8 mouse cellular contexts compared by ENCODE assay signal in the genomic region with DNA sequence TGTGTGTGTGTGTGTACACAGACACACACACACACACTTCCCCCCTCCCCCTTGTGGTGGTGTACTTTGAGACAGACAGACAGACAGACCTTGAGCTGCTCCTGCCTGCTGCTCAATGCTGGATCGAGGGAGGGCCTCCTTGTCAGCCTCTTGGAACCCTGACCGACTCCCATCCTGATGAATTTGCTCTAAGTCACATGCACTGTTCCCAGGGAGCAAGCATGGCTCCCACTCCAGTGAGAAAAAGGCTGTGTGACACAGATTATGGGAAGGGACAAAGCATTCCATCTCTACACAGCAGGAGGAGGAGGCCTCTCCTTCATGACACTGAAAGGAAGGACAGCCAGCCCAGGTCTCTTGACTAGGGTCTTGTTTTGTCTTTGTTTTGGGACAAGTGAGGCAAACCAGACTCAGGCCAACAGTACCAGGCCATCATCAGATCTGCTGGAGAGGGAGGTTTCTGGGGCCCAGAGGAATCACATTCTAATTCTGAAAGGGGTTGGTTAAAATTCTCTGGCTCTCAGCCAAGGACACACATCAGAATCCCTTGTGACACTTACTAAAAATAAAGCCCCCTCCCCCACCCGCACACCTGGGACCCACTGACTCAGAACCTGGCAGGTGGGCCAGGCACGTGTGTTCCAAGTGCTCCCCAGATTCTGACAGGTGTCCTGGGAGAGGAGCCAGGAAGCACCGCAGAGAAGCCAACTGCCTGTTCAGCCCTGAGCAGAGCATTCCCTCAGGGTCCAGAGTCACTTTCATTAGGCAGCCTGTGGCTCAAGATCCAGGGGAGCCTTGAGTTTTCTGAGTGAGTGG. TPM values are rescaled to one million over a fixed set of nuclear protein-coding genes. Genes with fewer than 3 reads are reported as not detected.
DNase-seq lines count a peak whose midpoint lies in the region; ATAC-seq and TF ChIP-seq lines count a peak whose summit lies in the region.

No protein-coding gene starts in this region.

- whole genome bisulfite sequencing in lung, embryonic 14.5 days, result 24% methylated on average over 5 of the region's 5 CpGs
- 9% methylated on average over 5 of the region's 5 CpGs for WGBS in lung, adult 2 months
- under 1% methylated on average over 5 of the region's 5 CpGs for whole genome bisulfite sequencing in cerebellum, adult 2 months
- whole genome bisulfite sequencing in kidney, adult 2 months, result 4% methylated on average over 5 of the region's 5 CpGs

- peak overlapping the region; percentile 51; the same call in 1 of the 2 replicates for H3K27ac ChIP-seq in lung, embryonic 14.5 days (ENCODE audit: low read depth)
- peak overlapping the region; percentile 67 for H3K27ac ChIP-seq in cerebellum, adult 2 months (ENCODE audit: insufficient read depth, low read length)
- H3K27ac ChIP-seq in kidney, adult 2 months (ENCODE audit: insufficient read depth, low read depth, low read length), result peak overlapping the region; percentile 15; the same call in 1 of the 2 replicates

- peak; percentile 49 for DNase-seq in lung, embryonic 14.5 days
- DNase-seq in lung, adult 2 months, result no peak
- DNase-seq in cerebellum, adult 2 months, result peak; percentile 92 to 94
- peak; percentile 61 for DNase-seq in gastrocnemius, postnatal 25 days
- DNase-seq in kidney, adult 2 months, result peak; percentile 78
- no peak for DNase-seq in urinary bladder, postnatal 14 days (ENCODE audit: low spot score)

- TF ChIP-seq CTCF in lung, embryonic 14.5 days (IDR thresholded peaks at IDR 0.05; ENCODE audit: low read depth), result no peak
- TF ChIP-seq CTCF in lung, adult 2 months (IDR thresholded peaks at IDR 0.05; ENCODE audit: insufficient read depth, low read length), result no peak
- no peak for TF ChIP-seq CTCF in cerebellum, adult 2 months (IDR thresholded peaks at IDR 0.05; ENCODE audit: borderline replicate concordance, insufficient read depth, low read depth, low read length)
- TF ChIP-seq CTCF in kidney, adult 2 months (conservative IDR thresholded peaks at IDR 0.05; ENCODE audit: insufficient read depth, insufficient read length, low read depth, low read length), result no peak

- H3K27me3 ChIP-seq in lung, embryonic 14.5 days (ENCODE audit: insufficient read depth, low read length), result no peaks in the 10 kb centered on the region
- no peaks in the 10 kb centered on the region for H3K27me3 ChIP-seq in cerebellum, adult 2 months (ENCODE audit: control insufficient read depth, insufficient read depth, low read length)
- H3K27me3 ChIP-seq in kidney, adult 2 months (replicated peaks; ENCODE audit: control insufficient read depth, insufficient read depth, low read length), result no peaks in the 10 kb centered on the region
- H3K27me3 ChIP-seq in myocyte (ENCODE audit: control insufficient read depth, insufficient read depth, insufficient read length), result no peaks in the 10 kb centered on the region

- H3K9me3 ChIP-seq in lung, embryonic 14.5 days (ENCODE audit: low read depth, low read length), result no peaks in the 10 kb centered on the region

- no peak for ATAC-seq in lung, embryonic 14.5 days (ENCODE audit: insufficient read depth)
- ATAC-seq in megakaryocyte progenitor cell, adult 5-6 weeks (replicated peaks; ENCODE audit: poor library complexity), result no peak

- no peak overlapping the region for H3K4me3 ChIP-seq in lung, embryonic 14.5 days (ENCODE audit: low read depth, low read length)
- H3K4me3 ChIP-seq in lung, adult 2 months (replicated peaks; ENCODE audit: extremely low read depth, low read depth, low read length), result no peak overlapping the region
- H3K4me3 ChIP-seq in cerebellum, adult 2 months (replicated peaks; ENCODE audit: insufficient read depth, low read depth, low read length), result peak overlapping the region; percentile 38
- H3K4me3 ChIP-seq in kidney, adult 2 months (ENCODE audit: insufficient read depth, low read depth, low read length), result no peak overlapping the region
- no peak overlapping the region for H3K4me3 ChIP-seq in myocyte

- H3ac ChIP-seq in myocyte (ENCODE audit: control insufficient read depth, insufficient read length), result no peak overlapping the region

- H3K79me2 ChIP-seq in myocyte (ENCODE audit: control insufficient read depth, insufficient read depth), result peaks cover 98% of the 10 kb centered on the region

- H3K4me1 ChIP-seq in lung, embryonic 14.5 days (ENCODE audit: insufficient read depth), result peaks cover 64% of the 10 kb centered on the region
- peaks cover 67% of the 10 kb centered on the region for H3K4me1 ChIP-seq in lung, adult 2 months (ENCODE audit: control insufficient read depth, insufficient read depth, low read length)
- peaks cover 49% of the 10 kb centered on the region for H3K4me1 ChIP-seq in cerebellum, adult 2 months (ENCODE audit: control insufficient read depth, insufficient read depth, low read length)
- H3K4me1 ChIP-seq in kidney, adult 2 months (ENCODE audit: control insufficient read depth, insufficient read depth, low read length), result peaks cover 71% of the 10 kb centered on the region

- H3K9ac ChIP-seq in lung, embryonic 14.5 days, result peak overlapping the region; percentile 37

- no peak for TF ChIP-seq POLR2A in lung, adult 2 months (IDR thresholded peaks at IDR 0.05; ENCODE audit: borderline replicate concordance, extremely low read depth, low read depth, low read length)
- TF ChIP-seq POLR2A in cerebellum, adult 2 months (IDR thresholded peaks at IDR 0.05; ENCODE audit: borderline replicate concordance, insufficient read depth, low read length), result 0 out of 2 replicates have a peak, but pooled peaks have one; percentile 12
- no peak for TF ChIP-seq POLR2A in kidney, adult 2 months (IDR thresholded peaks at IDR 0.05; ENCODE audit: low read depth, low read length)
- no peak for TF ChIP-seq POLR2A in myocyte (IDR thresholded peaks at IDR 0.05; ENCODE audit: insufficient read length, low read depth)

- H3K36me3 ChIP-seq in lung, embryonic 14.5 days (ENCODE audit: insufficient read depth), result peaks cover 36% of the 10 kb centered on the region; the same call in 1 of the 2 replicates
- no peaks in the 10 kb centered on the region for H3K36me3 ChIP-seq in kidney, adult 2 months (ENCODE audit: control insufficient read depth, insufficient read depth, low read length)
- no peaks in the 10 kb centered on the region for H3K36me3 ChIP-seq in myocyte (ENCODE audit: control insufficient read depth, insufficient read depth)

- peak overlapping the region; percentile 91 for H3K4me2 ChIP-seq in lung, embryonic 14.5 days
- H3K4me2 ChIP-seq in myocyte (ENCODE audit: low read depth), result peak overlapping the region; percentile 84

TF ChIP-seq in myocyte, 11 proteins besides CTCF, POLR2A, EP300 and RAD21:
- peak in 1 of 3 experiments; percentile 63 for TF ChIP-seq MYOD1 (IDR thresholded peaks at IDR 0.05; ENCODE audit: control insufficient read depth in 1 of 3, insufficient read length in 2 of 3, low read depth in 2 of 3)
- TF ChIP-seq REST (IDR thresholded peaks at IDR 0.05; ENCODE audit: insufficient read depth, insufficient read length), result no peak
- peak in 1 of 3 experiments; percentile 72 for TF ChIP-seq MYOG (IDR thresholded peaks at IDR 0.05; ENCODE audit: control insufficient read depth in 1 of 3, insufficient read depth in 1 of 3, insufficient read length in 2 of 3, low read depth in 2 of 3)
- no peak for TF ChIP-seq CEBPB (IDR thresholded peaks at IDR 0.05; ENCODE audit: insufficient read depth, poor library complexity, severe bottlenecking)

RNA-seq across cellular contexts. Expression of gene Ctdsp2, which starts 5.9 kb away (rescaled TPM):
- 112 and 113 TPM in 2 replicates for polyA plus RNA-seq in lung, embryonic 14.5 days (2014; fragmentation: Nextera tagmentation; extraction: Ambion mirVana)
- polyA plus RNA-seq in lung, adult 2 months (2012; rRNA removed), result 182 and 227 TPM in 2 replicates
- 96.2 and 101 TPM in 2 replicates for polyA plus RNA-seq in cerebellum, adult 2 months (2012; rRNA removed)
- 10 to 100 TPM; 90.6 to 98.7 TPM for total RNA-seq in gastrocnemius, postnatal 25 days (2021)
- polyA plus RNA-seq in kidney, adult 2 months (2012; rRNA removed), result 118 and 126 TPM in 2 replicates
- polyA plus RNA-seq in myocyte (2012; fragmentation: generic; extraction: Trizol), result 65.0 TPM
- total RNA-seq in megakaryocyte progenitor cell, adult 5-6 weeks (2015), result 40.3 and 42.1 TPM in 2 replicates
- 16.1 and 20.9 TPM in 2 replicates for total RNA-seq in megakaryocyte progenitor cell, adult 5-6 weeks (2017)

RNA-seq across cellular contexts. Expression of gene Avil, which starts 16.1 kb away (rescaled TPM):
- polyA plus RNA-seq in lung, embryonic 14.5 days (2014; fragmentation: Nextera tagmentation; extraction: Ambion mirVana), result 0.13 and 0.30 TPM in 2 replicates
- 0.12 and 0.30 TPM in 2 replicates for polyA plus RNA-seq in lung, adult 2 months (2012; rRNA removed)
- polyA plus RNA-seq in cerebellum, adult 2 months (2012; rRNA removed), result 0.33 and 0.54 TPM in 2 replicates
- 1 to 10 TPM; 1.5 to 2.3 TPM for total RNA-seq in gastrocnemius, postnatal 25 days (2021)
- 0.14 and 0.19 TPM in 2 replicates for polyA plus RNA-seq in kidney, adult 2 months (2012; rRNA removed)
- polyA plus RNA-seq in myocyte (2012; fragmentation: generic; extraction: Trizol), result 33.3 TPM
- not detected in 2 replicates for total RNA-seq in megakaryocyte progenitor cell, adult 5-6 weeks (2015)
- 0.03 TPM in 1 of 2 replicates, not detected in the other for total RNA-seq in megakaryocyte progenitor cell, adult 5-6 weeks (2017)

RNA-seq across cellular contexts. Expression of gene Tsfm, which starts 46.2 kb away (rescaled TPM):
- polyA plus RNA-seq in lung, embryonic 14.5 days (2014; fragmentation: Nextera tagmentation; extraction: Ambion mirVana), result 76.8 and 77.3 TPM in 2 replicates
- 22.4 and 25.1 TPM in 2 replicates for polyA plus RNA-seq in lung, adult 2 months (2012; rRNA removed)
- polyA plus RNA-seq in cerebellum, adult 2 months (2012; rRNA removed), result 45.2 and 45.4 TPM in 2 replicates
- 10 to 100 TPM; 20.9 TPM for total RNA-seq in gastrocnemius, postnatal 25 days (2021)
- polyA plus RNA-seq in kidney, adult 2 months (2012; rRNA removed), result 54.0 and 58.1 TPM in 2 replicates
- polyA plus RNA-seq in myocyte (2012; fragmentation: generic; extraction: Trizol), result 53.7 TPM
- total RNA-seq in megakaryocyte progenitor cell, adult 5-6 weeks (2015), result 46.6 and 48.6 TPM in 2 replicates
- 42.8 and 45.6 TPM in 2 replicates for total RNA-seq in megakaryocyte progenitor cell, adult 5-6 weeks (2017)

RNA-seq across cellular contexts. Expression of gene Mettl1, which starts 56.8 kb away (rescaled TPM):
- 59.5 and 60.7 TPM in 2 replicates for polyA plus RNA-seq in lung, embryonic 14.5 days (2014; fragmentation: Nextera tagmentation; extraction: Ambion mirVana)
- 8.9 and 14.5 TPM in 2 replicates for polyA plus RNA-seq in lung, adult 2 months (2012; rRNA removed)
- 10.7 and 11.8 TPM in 2 replicates for polyA plus RNA-seq in cerebellum, adult 2 months (2012; rRNA removed)
- total RNA-seq in gastrocnemius, postnatal 25 days (2021), result 1 to 10 TPM; 7.9 to 9.5 TPM
- 24.5 and 27.5 TPM in 2 replicates for polyA plus RNA-seq in kidney, adult 2 months (2012; rRNA removed)
- 17.2 TPM for polyA plus RNA-seq in myocyte (2012; fragmentation: generic; extraction: Trizol)
- 36.5 and 46.6 TPM in 2 replicates for total RNA-seq in megakaryocyte progenitor cell, adult 5-6 weeks (2015)
- 22.7 and 30.9 TPM in 2 replicates for total RNA-seq in megakaryocyte progenitor cell, adult 5-6 weeks (2017)

RNA-seq across cellular contexts. Expression of gene Eef1akmt3, which starts 56.9 kb away (rescaled TPM):
- 0.53 and 0.74 TPM in 2 replicates for polyA plus RNA-seq in lung, embryonic 14.5 days (2014; fragmentation: Nextera tagmentation; extraction: Ambion mirVana)
- 0.17 and 0.38 TPM in 2 replicates for polyA plus RNA-seq in lung, adult 2 months (2012; rRNA removed)
- polyA plus RNA-seq in cerebellum, adult 2 months (2012; rRNA removed), result 0.13 TPM in 2 replicates
- under 1 TPM; 0.15 to 0.24 TPM for total RNA-seq in gastrocnemius, postnatal 25 days (2021)
- 2.4 and 3.1 TPM in 2 replicates for polyA plus RNA-seq in kidney, adult 2 months (2012; rRNA removed)
- 0.11 TPM for polyA plus RNA-seq in myocyte (2012; fragmentation: generic; extraction: Trizol)
- total RNA-seq in megakaryocyte progenitor cell, adult 5-6 weeks (2015), result 0.07 TPM in 1 of 2 replicates, not detected in the other
- not detected in 2 replicates for total RNA-seq in megakaryocyte progenitor cell, adult 5-6 weeks (2017)

Comparison
In these comparisons a context has a peak if more than half of its experiments do, and no peak if none do; other contexts are left out.
1. DNase-seq: peak in lung, embryonic 14.5 days (single experiment), cerebellum, adult 2 months (2 of 2), gastrocnemius, postnatal 25 days (single experiment) and kidney, adult 2 months (single experiment); none in lung, adult 2 months (single experiment) and urinary bladder, postnatal 14 days (single experiment).
2. H3K27ac ChIP-seq: peak in every context shown above with its lines; median percentile 67 in cerebellum, adult 2 months; 51 in lung, embryonic 14.5 days; 15 in kidney, adult 2 months.
3. RNA of gene Avil, which starts 16.1 kb away (polyA plus RNA-seq): 33.3 TPM in myocyte (single experiment); 0.33 to 0.54 TPM in cerebellum, adult 2 months, 0.12 to 0.30 TPM in lung, adult 2 months, 0.14 to 0.19 TPM in kidney, adult 2 months and 0.13 to 0.30 TPM in lung, embryonic 14.5 days; every median in the first group is over 10 times any median in the second.